Mouse (Mus musculus) WW6 (cell line): Measurements from ENCODE around the gene Morn1.
A peak's percentile ranks its signal among the peaks of the same experiment; 100 is the strongest.

Experiments
- DNase-seq: peaks from one replicate; pipeline ENCODE4 v3.0.0-alpha.2; 2013; ENCODE audit warnings: low read depth, low spot score

Morn1 gene

DNA sequence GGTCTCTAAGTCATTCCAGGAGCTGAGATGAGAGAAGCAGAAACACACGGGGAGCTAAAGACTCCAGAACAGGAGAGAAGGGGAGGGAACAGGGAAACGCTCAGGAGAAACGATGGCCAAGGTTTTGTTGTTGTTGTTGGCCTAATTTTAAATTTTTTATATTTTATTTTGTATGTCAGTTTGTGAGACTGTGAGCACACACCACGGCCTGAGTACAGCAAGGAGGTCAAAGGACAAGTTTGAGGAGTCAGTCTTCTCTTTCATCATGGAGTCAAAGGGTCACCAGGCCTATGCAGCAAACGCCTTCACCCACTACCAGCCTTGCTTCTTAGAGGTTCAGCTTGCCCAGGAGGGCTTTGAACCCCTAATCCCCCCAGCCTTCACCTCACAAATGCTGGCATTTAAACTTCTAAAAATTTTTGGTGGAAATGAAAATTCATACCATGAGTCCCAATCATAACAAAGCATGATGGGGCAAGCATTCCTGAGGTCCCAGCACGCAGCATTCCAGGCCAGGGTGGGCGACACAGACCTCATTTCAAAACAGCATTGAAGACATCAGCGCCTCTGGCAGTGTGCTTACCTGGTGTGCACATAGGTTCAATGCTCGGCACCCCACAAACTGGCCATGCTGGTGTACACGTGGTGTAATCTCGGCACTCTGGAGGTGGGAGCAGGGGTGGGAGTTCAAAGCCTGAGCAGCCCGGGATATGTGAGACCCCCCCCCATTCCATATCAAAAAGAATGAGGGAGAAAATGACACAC, 53.1 kb downstream of the Morn1 start:
- no peak for DNase-seq

DNA sequence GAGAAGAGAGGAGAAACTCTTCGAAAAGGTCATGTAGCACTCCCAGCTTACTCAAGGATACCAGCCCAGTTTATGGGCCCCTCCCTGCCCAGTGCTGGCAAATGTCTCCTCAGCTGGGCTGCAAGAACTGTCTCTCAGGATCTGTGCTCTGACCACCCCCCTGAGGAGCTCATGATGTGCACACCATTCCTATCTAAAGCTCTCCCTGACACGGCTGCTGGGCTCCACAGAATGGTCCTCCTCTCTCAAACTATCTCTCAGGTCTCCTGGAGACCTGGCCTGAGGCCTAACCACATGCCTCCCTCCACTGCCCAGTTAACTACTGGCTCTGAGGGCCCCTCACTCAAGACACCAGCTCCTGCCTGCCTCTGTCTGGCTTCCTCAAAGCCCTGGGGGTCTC, 53.8 kb downstream of the Morn1 start:
- no peak for DNase-seq

DNA sequence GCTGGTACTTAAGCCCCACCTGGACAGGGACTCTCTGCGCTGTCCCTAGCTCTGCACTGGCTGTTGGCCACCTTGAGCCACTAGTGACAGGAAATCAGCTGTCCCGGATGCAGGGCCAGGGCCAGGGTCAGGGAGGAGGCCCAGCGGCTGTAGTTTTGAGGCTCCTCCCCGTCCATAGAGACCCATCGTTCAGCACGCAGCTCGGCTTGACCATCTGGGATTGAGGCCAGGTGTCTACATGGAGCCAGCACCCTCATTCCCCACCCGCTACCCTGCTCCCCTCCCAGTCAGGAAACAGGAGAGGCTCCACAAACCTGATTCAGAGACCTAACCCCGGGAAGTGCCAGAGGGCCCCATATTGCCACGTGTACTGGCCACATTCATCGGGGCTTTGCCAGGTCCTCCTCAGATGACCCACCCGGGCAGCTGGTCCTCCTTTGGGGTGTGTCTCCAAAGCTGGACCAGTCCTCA, 54.5 kb downstream of the Morn1 start:
- no peak for DNase-seq

DNA sequence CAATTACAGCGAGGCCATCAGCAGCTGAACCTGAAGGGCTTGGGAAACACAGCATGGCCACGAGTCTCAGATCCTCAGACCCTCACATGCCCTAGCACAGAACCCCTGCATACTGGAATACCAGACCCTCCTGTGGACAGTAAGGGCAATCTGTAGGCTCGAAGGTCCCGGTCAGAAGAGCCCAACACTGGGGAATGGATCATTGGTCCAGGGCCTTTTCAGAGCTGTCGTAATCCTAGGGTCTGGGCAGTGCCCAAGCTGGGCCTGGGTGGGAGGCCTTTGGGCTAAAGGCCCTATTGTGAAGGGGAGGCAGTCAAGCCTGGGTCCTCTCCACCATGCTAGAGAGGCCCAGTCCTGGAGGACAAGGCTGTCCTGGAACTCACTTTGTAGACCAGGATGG, 56.5 kb downstream of the Morn1 start:
- no peak for DNase-seq

DNA sequence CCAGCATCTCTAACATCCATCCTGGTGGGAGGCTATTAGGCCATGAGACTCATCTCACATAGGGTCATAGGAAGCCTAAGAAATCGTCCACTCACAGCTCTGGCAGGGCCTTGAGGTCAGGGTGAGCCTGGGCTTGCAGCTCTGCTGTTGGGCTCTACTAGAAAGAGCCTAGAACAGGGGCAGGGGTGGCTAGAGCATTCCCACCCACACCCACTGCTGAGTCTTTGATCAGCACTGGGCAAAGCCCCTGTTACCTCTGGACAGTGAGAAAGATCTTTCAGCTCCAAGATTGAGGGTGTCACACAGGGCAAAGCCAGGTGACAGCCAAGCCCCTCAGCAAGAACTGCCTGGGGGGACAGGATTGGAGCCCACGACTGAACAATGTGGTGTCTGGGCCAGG, 57.0 kb downstream of the Morn1 start:
- DNase-seq: no peak

DNA sequence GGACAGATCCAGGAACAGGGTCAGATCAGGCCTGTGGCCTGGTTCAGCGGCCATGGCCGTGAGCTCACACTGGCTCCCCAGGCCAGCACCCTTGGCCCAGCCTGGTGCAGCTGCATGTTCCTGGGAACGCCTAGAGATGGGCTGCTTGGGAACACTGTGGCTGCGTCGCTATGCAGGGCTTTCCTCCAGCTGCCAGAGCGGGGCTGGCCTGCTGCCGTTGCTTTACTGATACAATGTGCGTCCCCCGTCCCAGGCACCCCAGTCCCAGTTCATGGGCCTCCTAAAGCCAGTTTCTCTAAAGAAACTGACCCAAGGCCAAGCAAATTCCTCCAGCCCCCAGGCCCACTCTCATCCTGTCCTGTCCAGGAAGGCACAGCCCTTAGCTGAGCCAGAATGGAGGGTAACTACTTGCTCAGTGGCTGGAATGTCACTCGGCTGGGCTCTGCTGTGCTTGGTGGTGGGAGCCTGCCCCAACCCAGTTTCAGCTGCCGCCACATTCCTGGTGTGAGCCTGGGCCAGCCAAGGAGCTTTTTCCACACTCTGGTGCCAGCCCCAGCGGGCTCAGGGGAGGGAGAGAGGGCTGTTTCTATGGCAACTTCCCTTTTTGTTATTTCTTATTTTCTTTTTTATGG, 57.6 kb downstream of the Morn1 start:
- DNase-seq: no peak

DNA sequence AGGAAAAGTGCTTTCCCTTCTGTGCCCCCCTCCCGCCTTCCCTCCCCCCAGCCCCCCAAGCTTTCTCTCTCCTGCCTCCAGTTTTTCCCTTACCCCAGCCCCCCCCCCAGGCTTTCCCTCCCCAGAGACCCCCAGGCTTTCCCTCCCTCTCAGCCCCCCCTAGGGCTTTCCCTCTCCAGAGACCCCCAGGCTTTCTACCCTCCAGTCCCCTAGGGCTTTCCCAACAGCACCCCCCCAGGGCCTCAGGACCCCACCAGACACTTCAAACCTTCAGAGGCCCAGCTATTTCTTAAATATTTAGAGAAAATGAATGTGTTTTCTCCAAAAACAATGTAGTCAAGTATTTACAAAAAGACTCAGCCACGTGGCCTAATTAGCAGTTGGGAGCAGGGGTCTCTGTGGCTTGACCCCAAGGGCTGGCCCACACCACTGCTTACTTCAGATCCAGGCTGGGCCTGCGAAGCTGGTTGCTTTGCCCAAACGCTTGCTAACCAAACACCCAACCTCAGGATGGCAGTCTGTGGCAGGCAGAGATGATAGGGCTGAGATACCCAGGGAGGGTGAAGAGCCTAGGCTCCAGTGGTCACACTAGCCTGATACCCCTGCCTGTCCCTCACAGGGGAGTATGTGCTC, 58.3 kb downstream of the Morn1 start:
- DNase-seq: no peak

DNA sequence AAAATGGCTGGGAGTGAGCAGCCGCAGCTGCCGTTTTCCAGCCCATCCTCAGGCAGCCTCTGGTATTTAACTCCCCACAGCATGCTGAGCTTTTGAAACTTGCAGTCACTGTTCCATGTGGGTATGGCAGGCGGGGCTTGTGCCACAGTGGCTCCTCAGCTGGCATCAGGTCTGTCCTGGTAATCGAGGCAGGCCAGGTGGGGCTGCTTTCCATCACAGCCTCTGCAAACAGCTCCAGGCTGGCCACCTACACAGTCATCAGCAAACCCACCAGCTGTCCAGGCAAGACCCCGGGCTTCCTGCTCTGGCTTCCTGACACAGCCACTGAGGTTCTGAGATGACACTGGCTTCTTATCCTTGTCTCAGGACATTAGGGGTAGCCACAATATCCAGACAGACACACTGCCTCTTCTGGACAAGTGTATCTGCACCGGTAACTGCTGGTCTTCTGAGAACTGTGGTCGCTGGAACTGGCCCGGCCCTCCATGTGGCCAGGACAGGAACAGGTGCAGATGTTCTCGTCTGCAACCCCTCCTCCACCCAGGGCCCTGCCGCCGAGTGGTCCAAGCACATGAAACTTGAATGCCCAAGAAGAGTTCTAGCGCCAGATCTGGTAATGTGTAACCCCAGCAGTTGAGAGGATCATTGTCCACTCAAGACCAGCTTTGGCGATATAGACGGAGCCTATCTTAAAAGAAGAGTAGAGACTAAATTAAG, 59.9 kb downstream of the Morn1 start:
- no peak for DNase-seq

DNA sequence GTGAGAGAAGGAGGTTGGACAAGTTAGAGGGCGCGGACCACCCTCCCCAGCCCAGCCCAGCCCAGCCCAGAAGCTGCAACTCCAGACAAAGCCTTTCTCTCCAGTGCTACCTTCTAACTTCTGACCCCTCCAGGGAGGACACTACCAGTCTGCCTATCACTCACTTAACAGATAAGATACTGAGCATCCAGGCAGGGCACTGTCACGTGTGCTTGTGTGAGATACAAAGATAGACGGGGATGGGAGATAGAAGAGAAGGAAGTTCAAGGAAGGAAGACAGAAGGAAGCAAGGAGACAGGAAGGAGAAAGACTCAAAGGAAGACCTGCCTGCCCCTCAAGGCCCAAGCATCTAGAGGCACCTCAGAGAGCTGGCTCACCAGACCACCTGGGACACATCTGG, 62.1 kb downstream of the Morn1 start:
- no peak for DNase-seq

DNA sequence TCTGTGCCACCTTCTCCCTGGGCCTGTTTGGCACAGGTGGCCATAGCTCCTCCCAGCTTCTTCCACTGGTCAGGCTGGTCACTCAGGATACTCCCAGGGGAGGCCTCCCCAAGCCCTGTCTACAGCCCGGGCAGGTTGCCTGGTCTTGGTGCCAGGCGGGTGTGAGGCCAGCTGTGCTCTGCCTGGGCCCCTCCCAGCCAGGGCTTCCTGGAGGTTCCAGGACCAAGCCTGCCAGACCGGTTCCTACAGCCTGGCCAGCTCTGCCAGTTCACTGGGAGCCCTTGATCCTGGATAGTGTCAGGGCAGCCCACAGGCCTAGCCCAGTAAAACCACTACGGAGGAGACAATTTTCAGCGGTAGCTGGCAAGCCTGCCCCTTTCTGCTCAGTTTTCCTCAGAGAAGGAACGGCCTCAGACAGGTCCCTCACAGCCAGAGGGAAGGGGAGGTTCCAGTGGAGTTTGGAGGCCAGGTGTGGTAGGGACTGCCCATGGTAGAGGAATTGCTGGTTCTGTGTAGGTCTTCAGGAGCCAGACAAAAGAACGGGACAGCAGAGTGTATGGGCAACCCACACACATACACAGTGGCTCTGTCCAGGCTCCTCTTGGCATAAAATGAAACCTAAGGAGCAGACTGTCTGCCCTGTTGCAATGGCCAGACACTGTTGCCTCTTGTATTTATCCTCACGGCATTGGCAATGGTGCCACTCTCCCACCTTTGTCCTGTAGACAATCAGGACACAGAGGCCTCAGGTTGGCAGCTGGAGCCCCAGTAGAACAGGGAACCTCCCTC, 62.7 kb downstream of the Morn1 start:
- DNase-seq: no peak

DNA sequence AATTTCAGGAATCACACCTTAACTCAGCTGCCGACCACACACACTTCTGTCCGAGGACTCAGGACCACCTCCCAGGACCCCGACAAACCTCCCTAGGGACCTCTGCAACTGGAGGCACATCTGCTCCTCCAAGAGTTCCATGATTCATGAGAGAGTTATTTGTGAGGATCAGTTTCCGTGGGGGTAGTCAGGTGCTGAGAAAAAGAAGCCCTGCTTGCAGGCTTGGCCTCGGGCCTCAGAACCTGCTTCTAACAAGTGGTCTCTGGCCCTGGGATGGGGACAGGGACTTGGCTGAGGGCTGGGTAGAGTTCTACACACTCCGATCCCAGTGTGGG, 63.5 kb downstream of the Morn1 start:
- no peak for DNase-seq

DNA sequence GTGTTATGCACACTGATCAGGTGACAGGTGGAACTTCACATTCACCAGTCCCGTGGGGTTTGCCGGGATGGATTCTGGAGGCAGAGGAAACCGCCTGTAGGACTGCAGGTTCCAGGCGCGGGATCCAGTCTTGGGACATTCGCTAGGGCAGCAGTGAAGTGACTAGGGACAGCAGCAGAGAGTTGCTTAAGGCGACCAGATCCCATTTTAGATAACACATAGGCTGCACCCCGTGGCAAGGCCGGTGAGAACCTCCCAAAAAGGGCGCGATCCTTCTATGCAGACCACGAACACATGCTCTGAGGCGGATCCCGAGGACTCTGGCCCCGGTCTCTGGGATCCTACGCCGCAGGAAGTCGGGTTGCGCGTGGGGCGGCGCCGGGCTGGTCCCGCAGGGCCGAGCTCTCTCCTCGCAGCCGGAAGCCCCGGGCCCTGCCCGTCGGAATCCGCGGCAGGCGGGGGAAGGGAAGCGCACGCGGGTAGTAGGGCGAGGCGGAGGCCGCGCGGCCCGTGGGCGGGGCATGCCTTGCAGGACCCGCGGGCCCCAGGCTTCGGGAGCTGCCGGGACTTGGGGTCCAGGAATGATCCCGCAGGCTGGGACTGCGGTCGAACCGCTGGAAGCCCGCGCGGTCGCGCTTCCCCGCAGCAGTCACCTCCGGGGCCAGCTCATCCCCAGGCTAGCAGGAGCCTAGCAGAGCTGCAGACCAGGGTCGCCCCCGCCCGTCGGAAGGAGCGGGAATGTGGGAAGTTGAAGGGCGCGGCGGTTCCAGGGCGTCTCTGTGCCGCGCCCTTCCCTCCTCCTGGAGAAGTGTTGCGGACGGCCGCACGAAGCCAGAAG, 64.1 kb downstream of the Morn1 start:
- DNase-seq: peak; percentile 65

DNA sequence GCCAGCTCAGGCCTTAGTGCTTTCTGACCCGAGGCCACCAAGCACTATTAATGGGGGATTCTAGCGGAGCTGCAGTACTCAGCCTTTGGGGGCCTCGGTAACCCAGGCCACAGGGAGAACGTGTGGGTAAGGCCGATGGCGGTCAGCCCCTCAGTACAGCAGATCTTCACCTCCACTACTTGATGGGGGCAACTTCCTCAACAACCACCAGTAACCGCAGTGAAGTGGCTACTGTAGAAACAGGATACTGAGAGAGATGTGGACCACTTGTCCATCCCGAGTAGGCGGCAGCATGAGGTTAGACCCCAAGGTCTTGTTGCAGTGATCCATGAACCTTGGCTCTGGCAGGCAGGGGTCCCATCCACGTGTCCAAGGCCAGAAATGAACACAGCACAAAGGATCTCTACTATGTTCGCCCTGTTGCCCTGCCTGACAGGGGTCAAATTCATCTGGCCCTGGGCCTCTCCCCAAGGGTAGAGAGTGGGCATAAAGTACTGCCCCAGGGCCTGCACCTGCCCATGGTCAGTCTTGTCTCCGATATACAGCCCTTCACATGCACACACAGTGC, 64.9 kb downstream of the Morn1 start:
- no peak for DNase-seq

DNA sequence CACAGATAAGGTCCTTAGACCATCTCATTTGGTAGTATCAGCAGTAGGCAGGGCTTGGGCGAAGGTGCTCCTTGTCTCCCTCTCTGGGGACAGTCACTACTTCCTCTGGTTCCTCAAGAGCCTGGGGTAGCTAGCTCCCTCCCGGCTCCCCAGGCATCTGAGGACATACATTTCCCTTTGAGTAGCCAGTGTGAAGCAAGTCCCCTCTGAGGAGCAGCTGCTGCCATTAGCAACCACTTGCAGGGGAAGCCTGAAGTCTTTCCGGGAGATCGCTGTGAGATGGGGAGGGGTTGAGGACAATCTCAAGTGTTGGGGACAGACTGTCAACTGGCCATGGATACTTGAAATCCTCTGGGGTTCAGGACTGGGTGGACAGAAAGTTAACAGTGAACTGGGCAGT, 65.5 kb downstream of the Morn1 start:
- no peak for DNase-seq

DNA sequence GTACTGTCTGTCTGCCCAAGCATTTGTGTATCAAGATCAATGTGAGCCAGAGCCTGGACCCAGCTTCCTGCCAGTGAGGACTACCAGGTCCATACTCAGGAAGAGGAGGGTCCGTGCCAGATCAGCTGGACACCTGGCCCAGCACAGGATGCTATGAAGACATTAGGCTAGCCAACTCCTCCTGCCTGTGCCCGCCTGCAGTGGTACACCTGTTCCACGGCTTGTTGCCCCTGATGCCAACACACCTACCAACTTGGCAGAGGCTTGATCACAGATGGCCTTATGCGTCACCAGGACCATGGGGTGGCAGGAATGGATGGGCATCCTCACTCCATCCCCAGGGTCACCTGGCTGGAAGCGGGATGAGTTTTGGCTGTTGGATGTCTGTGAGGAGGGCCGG, 66.1 kb downstream of the Morn1 start:
- no peak for DNase-seq

DNA sequence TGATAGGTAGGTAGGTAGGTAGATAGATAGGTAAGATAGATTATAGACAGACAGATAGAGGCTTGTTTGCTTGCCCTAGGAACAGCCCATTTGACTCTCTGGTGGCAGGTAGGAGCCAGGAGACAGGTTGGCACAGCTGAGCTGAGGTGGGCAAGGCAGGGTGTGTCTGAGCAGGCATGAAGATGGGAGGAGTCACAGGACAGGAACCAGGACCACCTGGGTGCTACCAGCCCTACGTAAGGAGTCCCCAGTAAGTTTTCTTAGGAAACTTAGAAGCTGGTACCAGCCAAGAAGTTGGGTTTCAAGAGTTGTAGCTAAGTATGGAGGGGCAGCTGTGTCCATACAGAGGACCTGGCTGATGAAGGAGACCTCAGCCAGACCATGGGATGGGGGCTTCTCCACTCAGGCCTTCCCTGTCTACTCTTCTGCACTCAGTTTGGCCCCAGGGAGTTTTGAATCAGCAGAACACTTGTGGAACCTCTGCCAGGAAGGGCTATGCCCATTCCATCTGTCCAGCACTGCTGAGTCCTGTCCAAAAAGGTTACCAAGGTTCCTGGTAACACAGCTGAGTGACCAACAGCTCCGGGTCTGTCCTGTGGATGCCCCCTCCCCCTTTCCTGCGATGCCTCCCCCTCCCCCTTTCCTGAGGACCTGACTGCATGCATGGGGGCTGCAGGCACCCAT, 67.2 kb downstream of the Morn1 start:
- no peak for DNase-seq

DNA sequence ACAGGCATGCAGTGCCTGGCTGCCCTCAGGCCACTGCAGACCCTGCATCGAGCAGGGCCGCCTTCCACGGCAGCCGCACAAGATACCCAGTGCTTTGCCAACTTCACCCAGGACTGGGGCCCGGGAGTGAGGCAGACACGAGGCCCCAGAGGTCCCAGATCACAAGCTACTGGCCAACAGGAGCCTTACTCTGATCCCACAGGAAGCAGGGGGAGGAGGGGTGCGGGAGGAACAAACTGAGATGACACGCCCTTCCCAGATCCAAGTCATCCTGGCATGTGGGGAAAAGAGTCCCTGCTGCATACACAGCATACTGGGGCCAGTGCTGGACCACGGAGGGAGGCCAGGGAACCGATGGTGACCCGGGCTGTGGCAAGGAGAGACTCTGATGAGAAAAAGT, 68.6 kb downstream of the Morn1 start:
- no peak for DNase-seq

DNA sequence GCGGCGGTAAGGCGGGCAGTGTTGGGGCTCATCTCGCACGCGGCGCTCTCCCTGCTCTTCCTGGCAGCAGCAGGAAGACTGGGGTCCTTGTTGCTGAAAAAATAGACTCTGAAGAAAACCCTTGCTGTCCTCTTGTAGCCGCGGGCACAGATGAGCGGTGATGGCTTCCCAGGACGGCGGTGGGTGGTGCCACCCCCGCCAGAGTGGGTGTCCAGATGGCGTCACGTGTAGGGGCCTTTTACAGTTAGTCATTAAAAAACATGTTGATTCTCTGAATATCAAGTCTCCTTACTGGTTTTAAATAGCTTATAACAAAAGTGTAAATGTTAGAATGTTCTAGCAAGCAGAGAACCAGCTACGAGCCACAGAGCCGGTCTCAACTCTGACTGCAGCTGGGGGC, 70.4 kb downstream of the Morn1 start:
- DNase-seq: no peak

DNA sequence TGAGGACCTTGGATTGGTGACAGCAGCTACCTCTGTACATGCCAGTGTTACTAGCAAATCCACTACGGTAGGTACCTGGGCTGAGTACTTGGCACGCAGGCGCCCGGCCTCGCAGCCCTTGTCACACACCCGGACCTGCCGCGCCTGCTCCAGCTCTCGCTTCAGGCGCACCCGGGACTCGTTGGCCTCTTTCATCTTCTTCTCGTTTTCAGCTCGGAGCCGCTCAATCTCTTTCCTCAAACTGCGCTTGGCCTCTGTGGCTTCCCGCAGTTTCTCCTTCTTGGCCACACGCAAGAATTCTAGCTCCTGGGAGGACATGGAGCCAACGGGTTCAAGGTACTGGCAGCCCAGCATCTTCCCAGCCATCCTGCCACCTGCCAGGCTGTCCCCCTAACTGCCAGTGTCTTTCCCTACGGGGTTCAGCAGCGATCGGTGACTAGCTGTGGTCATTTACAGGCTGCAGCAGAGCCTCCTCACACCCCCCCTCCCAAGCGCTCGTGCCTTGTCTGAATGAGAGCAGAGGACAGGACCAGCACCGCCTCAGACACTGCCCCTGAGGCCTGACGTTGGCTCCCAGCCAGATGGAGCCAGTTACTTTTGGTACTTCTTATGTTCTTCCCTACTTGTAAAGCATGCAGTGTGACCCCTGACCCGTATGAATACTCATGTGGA, 71.6 kb downstream of the Morn1 start:
- no peak for DNase-seq
